Mouse (Mus musculus) spleen, postnatal 14 days (tissue): Measurements from ENCODE around the gene Rfng.
A peak's percentile ranks its signal among the peaks of the same experiment; 100 is the strongest.
"Not testable (repeated sequence)": the region's sequence is repeated elsewhere in the genome, so short reads cannot be mapped to it uniquely, and the experiment has no call there.

Experiments
- DNase-seq, 2 experiments: peaks; one replicate each; pipeline ENCODE4 v3.0.0; 2021 to 2022; ENCODE audit warnings: low spot score in 2 of 2

Rfng gene

DNA sequence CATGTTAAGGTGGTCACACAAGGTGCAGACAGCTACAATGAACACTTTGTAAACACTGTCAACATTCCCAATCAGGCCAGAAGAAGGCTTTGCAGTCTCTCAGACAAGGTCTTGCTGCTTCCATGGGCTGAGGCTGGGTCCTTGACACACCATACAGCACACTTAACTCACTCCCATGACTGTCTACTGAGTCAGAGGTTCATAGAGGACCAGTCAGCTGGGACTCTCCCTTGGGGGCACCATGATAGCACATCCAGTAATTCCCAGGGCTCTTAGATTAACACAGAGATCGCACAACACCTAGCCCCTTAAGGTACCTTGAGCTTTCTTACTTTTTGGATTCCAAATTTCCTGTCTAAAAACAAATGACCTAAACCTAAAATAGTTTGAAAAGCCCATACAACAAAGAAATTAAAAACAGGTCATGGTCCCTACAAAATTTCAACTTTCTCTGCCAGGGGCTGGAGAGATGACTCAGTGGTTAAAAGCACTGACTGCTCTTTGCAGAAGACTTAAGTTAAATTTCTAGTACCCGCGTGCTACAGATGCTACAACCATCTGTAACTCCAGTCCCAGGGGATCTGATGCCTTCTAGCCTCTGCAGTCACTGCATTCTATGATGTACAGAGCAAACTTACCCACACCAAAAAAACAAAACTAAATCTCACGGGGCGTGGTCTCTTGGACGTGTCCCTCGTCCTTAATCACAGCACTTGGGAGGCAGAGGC lies 10.4 kb downstream of the Rfng start:
- DNase-seq = no peak

DNA sequence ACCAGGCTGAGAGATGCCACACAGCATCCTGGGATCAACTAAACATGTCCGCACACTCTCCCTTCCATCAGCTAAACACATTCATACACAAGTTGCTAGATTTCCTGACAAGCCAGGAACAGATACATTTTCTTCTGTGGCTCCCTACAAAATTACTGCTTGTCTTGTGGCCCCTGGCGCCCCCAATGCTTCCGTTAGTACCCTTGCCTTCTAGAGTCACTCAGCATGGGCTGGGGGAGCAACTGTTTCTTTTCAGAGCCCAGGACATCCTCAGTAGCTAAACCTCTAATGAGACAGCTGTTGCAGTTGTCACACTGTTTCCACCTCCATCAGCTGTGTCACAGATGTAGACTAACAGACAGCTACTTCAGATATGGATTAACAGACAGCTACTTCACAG lies 11.3 kb downstream of the Rfng start:
- DNase-seq = no peak

DNA sequence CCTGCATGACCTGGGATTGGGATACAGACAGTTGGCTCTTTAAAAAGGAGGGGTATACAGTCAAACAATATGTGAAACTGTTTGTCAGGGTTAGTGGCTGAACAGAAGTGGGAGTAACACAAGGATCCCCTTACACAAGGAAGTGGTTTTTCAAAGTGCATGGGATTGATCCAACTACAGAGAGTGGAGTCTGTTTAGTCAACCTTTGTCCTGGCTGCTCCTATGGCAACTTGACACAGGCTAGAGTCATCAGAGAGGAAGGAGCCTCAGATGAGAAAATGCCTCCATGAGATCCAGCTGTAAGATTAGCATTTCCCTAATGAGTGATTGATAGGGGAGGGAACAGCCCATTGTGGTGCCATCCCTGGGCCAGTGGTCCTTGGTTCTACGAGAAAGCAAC lies 15.8 kb downstream of the Rfng start:
- DNase-seq = no peak

DNA sequence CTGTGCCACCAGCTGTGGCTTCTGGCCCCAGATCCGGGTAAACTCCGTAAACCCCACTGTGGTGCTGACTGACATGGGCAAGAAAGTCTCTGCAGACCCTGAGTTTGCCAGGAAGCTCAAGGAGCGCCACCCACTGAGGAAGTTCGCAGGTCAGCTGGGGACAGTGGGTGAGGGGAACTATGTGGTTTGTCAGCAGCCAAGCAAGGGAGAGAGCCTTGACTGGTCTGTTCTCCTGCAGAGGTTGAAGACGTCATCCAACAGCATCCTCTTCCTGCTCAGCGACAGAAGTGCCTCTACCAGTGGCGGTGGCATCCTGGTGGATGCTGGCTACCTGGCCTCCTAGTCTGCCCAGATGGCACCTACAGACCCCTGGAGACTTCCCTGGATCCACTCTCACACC lies 17.0 kb downstream of the Rfng start:
- DNase-seq = not testable (repeated sequence)

DNA sequence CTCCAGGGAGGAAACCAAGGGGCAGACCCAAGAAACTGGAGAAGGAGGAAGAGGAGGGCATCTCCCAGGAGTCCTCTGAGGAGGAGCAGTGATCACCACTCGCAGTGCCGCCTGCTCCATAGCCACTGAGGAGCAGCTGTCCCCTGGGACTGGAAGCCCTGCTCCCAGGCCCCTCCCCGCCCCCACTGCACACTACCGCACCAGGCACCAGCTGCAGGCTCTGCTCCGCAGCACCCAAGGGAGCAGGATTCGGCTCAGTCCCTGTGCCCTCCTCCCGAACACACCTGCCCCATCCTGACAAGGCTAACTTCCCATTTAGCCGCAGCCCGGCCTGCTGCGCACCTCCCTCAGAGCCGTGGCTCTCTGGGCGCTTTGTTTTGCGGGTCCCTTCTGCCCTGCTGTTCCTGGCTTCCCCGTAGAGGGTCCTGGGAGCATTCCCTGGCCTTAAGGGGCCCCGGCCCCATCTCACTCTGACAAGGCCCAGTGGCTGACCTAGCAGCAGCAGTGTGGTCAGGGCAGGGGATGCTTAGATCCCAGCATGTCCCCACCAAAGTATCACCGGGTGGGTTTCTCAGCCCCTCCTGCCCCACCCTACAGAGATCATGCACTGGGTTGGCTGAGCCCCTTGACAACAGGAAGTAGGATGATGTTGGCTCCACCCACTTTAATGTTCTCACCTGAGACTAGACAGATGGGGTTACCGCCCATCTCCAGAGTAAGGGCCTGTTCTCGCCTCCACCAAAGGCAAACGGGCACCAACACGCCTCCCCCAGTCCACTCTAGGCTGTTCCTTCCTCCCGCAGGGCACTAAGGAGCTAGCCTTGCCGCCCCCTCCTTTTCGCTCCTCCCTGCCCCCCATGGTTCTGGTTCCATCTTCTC lies 20.6 kb downstream of the Rfng start:
- not testable (repeated sequence) for DNase-seq

DNA sequence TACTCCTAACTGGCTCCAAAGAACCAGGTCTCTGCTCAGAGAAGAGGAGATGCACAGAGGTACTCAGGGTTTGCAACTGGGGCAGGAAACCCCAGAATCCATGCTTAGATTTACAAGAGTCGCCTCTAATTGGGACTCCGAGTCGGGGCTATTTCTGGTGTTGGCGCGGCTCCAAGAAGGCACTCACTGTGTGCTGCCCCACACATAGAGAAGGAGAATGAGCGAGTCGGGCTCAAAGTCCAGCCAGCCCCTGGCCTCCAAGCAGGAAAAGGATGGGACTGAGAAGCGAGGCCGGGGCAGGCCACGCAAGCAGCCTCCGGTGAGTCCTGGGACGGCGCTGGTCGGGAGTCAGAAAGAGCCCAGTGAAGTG lies 21.4 kb downstream of the Rfng start, which contains the start of gene Hmga1b:
TSS of gene Hmga1b (plus strand) at position 123 of the 370 bp plus-strand sequence.
- not testable (repeated sequence) for DNase-seq

DNA sequence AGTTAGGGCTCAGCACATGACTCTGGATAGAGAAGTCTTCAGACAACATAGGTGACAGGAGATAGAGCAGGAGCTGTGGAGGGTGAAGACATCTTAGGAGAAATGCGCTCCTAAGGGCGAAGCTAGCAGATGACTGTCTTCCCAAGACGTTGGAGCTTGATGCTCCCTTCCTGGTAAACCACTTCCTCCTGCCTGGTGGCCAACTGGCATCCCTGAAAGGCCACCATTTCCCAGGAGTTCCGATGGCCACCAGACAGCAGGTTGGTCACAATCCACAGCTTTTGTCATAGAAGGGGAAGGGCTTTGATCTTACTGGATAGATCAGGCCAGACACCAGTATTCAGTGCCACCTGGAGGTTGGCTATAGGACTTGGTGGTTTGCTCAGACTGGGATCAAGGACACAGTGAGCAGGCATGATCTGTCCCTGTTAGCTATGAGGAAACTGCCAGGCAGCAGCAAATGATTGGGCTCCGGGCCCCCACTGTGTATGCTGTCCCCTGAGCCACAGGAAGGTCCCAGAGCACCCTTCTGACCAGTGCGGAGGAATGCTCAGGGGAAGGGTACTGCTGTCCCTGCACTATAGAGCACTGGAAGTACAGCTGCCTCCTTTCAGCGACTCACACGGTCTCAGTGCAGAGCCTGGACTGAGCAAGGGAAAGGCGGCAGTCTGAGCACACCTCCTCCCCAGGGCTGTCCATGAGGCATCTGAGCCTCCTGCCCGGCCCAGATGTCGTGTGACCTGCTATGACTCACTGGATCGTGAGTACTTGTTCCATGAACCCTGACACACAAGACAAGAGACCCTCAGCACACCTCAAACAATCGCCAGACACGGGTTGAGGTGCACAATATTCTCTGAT lies 22.0 kb downstream of the Rfng start:
- no peak for DNase-seq

DNA sequence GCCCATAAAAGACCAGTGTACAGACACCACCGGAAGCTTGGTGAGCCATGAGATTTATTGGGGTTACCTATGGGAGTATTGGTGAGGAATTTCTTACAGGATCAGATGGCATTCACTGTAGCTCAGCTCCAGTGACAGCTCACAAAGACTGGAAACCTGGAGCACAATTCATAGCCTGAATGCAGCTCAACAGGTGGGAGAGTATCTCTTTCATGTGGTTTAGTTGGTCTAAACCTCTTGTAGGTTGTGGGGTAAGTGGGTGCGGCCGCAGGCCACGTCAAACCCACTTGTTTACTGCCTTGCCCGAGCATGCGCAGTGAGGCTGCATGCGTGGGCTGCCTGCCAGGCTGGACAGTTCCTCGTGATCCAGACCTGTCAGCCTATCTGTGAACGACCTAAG lies 23.8 kb downstream of the Rfng start:
- DNase-seq = no peak

DNA sequence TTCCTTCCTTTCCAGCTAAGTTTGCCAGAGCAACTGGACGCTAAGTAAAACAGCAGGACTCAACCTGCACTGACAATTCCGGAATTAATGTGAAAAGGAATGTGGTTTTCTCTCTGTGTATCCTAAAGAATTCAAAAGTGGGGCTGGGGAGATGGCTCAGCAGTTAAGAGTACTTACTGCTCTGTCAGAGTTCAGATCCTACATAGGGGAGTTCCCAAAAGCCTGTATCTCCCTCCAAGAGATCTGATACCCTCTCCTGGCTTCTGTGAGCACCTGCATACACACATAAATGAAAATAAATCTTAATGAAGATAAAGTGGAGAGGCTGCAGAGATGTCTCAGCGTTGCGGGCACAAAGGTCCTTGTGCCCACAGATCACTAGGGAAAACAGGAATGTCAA lies 32.4 kb downstream of the Rfng start:
- no peak for DNase-seq

DNA sequence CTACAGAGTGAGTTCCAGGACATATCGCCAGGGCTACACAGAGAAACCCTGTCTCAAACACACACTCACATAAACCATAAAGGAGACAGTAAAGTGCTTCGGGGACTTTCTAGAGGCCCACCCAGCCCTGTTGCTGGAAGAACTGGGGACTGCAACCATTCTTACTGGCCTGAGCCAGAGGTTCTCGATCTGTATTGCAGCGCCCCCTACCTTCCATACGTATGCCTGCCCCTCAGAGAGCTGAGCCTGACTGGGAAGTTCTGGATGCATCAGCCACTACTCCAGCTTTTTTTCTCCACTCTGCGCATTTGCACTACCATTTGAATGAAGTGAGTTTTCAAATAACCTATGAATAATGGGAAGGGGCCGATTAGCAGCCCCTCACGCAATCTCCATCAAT lies 34.6 kb downstream of the Rfng start:
- peak in 1 of 2 experiments; percentile 22 for DNase-seq

DNA sequence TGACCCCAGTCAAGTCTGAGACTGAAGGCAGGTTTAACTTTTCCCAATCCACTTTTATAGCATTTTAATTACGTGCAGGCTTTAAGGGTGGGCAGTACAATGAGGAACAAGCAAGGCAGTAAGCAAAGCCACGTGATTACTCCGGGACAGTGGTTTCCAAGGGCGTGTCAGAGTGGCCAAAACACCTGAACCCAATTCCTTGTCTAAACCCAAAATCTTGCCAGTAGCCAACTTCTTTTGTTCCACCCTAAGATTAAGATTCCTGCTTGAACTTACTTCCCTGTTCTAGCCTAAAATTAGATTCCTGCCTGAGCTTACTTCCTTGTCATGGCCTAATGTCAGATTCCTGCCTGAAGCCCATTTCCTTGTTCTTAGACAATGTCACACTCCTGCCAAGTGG lies 36.0 kb downstream of the Rfng start:
- no peak for DNase-seq

DNA sequence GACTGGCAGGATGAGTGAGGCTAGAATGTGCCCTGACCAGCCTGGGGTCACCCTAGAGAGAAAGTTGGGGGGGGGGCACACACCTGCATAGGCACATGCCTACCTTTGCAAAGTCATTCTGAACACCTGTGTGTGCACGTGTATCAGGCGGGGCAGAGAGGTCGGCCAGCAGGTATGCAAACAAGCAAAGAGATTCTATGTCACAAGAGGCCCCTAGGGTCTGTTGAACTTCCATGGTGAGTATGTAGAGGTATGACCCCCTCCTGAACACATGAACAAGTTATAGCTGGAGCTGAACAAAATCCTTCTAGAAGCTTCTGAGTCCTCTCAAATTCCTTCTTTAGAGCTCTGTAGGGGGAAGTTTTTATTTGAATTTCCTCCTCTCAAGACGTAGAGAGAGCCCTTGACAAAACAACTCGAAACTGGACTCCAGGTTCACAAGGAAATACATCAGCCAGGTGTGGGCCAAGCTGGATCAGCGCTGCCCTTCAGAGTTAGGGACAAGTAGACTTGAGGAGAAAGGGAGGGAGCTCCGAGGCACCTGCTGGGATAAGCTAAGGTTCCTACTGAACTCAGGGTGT lies 39.8 kb downstream of the Rfng start:
- no peak for DNase-seq

DNA sequence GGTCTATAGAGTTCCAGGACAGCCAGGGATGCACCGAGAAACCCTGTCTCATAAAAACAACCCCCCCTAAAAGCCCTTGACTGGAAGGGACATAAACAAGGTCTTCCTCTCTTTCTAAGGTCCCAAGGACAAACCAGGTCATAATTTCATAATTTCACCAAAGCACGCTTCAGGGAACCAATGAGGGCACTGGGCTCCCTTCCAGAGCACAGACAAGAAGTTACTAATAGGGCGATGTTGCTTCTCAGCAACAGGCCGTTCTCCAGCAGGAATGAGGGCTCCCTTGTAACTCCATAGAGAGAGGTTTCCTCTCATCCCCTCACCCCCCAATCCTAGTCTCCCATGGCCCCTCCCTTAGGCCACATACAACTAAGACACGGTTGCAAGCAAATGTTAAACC lies 43.0 kb downstream of the Rfng start:
- DNase-seq = no peak

DNA sequence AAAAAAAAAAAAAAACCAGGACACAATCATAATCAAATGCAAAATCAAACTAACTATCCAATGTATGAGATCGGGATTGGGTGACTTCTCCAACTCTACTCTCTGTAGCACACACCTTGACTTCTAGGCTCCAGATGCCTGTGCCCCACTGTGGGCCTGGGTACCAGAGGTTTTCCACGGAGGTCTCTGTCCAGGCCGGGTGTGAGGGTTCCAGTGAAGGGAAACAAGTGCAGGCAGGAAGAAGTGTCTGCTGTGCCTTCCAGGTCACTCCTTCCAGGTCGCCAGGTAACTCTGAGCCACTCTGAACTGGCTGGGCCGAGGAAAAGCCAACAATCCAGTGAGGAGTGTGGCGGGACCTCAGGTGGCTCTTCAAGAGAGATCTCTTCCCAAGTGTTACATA lies 47.6 kb downstream of the Rfng start:
- DNase-seq = no peak

DNA sequence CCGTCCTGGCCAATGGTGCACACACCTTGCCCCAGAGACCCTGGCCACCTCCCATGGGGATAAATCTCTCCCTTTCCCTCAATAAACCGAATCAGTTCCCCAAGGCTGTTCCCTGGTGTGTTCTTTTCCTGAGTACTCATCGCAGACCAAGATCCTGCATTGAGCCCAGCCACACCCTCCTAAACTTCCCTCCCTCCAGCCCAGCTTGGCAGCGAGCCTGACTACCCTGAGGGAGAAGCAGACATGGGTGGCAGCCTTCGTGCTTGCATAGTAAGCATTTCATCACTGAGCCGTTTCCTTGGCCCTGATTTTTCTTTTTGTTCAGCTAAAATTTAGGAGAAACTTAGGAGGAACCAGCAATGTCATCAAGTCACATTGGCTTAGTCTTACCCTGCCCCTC lies 50.5 kb downstream of the Rfng start:
- no peak for DNase-seq

DNA sequence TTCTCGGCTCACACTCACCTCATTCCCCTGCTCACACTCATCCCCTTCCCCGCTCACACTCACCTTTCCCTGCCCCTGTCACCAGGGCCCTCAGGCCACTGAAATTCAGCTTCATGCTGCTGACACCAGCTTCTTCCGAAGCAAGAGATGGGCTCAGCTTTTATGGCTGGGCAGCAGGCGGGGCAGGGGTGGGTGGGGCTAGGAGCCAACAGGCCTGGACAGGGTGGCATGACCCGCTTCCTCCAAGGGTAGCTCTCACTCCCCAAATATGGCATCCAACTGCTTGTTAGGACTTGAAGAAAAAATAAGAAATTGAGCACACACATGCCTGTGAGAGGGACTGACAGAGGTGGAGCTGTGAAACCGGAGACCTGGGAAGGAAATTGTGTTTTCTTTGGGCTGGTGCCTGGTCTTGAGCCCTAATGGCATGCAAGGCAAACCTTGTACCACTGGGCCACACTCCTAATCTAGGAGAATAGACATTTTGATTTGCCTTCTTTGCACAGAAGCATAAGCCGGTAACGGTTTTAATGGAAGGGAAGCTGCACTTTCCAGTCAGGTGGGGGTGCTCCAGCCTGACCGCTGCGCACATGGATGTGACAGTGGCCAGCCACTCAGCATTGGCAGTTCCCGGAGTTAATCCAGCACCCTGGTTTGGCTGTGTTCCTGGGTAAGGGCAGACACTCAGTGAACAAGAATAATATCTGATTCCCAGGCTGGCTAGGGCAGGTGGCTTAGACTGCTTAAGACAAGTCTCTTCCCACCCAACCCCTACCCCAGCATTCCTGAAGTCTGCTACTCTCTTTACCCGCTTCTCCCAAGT lies 51.9 kb downstream of the Rfng start, which contains the start of gene Cbr2:
TSS of gene Cbr2 (minus strand) at position 257 of the 823 bp plus-strand sequence.
- DNase-seq = no peak

DNA sequence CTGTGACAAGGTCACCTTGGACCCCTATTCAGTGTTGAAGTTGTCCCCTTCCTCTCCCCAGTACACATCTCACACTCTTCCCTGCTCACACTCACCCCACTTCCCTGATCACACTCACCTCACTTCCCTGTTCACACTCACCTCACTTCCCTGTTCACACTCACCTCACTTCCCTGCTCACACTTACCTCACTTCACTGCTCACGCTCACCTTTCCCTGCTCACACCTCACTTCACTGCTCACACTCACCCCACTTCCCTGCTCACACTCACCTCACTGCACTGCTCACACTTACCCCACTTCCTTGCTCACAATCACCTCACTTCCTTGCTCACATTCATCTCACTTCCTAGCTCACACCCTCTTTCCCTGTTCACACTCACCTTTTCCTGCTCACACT lies 52.6 kb downstream of the Rfng start:
- DNase-seq = no peak
